Mouse (Mus musculus): Measurements from ENCODE around the gene Hip1. TPM values are rescaled to one million over a fixed set of nuclear protein-coding genes. Genes with fewer than 3 reads are reported as not detected.
A peak's percentile ranks its signal among the peaks of the same experiment; 100 is the strongest.

Hip1 gene
- polyA plus RNA-seq, 1 experiment: 14.5 TPM

GRCm38 (mm10) chr5:135405437-135405836 is 139.5 kb downstream of the Hip1 start:
- H3K4me1 ChIP-seq (ENCODE audit: control insufficient read depth, insufficient read depth, low read length): no peaks in the 10 kb centered on the region
- no peak overlapping the region for H3K4me3 ChIP-seq (replicated peaks; ENCODE audit: control insufficient read depth, low read depth, low read length)
- 79% methylated on average over 9 of the region's 9 CpGs for WGBS
- H3K27ac ChIP-seq (ENCODE audit: control insufficient read depth, insufficient read depth, low read depth, low read length, poor library complexity): no peak overlapping the region
- no peak for TF ChIP-seq POLR2A (IDR thresholded peaks at IDR 0.05; ENCODE audit: borderline replicate concordance, control insufficient read depth, low read depth, low read length)
- TF ChIP-seq CTCF (IDR thresholded peaks at IDR 0.05; ENCODE audit: control insufficient read depth, insufficient read depth, low read length): no peak

- Histone ChIP-seq H3K27ac (ENCODE audit: control insufficient read depth, insufficient read depth, low read depth, low read length, poor library complexity) (no peak overlapping the region), H3K4me3 (replicated peaks; ENCODE audit: control insufficient read depth, low read depth, low read length) (no peak overlapping the region), H3K4me1 (ENCODE audit: control insufficient read depth, insufficient read depth, low read length) (no peaks in the 10 kb centered on the region)
- TF ChIP-seq POLR2A (IDR thresholded peaks at IDR 0.05; ENCODE audit: borderline replicate concordance, control insufficient read depth, low read depth, low read length): no peak
- no peak for TF ChIP-seq CTCF (IDR thresholded peaks at IDR 0.05; ENCODE audit: control insufficient read depth, insufficient read depth, low read length)
- 56% methylated on average over 20 of the region's 20 CpGs for WGBS
Measured at GRCm38 (mm10) chr5:135404623-135405022, 140.3 kb downstream of the Hip1 start.

GRCm38 (mm10) chr5:135400244-135400643 is 144.7 kb downstream of the Hip1 start:
- TF ChIP-seq POLR2A (IDR thresholded peaks at IDR 0.05; ENCODE audit: borderline replicate concordance, control insufficient read depth, low read depth, low read length) (no peak), CTCF (IDR thresholded peaks at IDR 0.05; ENCODE audit: control insufficient read depth, insufficient read depth, low read length) (peak; percentile 96)
- Histone ChIP-seq H3K4me1 (ENCODE audit: control insufficient read depth, insufficient read depth, low read length) (no peaks in the 10 kb centered on the region; the same call in 1 of the 2 replicates), H3K27ac (ENCODE audit: control insufficient read depth, insufficient read depth, low read depth, low read length, poor library complexity) (no peak overlapping the region), H3K4me3 (replicated peaks; ENCODE audit: control insufficient read depth, low read depth, low read length) (no peak overlapping the region)
- 8% methylated on average over 2 of the region's 2 CpGs for WGBS

GRCm38 (mm10) chr5:135399382-135399781 is 145.5 kb downstream of the Hip1 start:
- 83% methylated on average over 6 of the region's 6 CpGs for WGBS
- no peak overlapping the region for H3K4me3 ChIP-seq (replicated peaks; ENCODE audit: control insufficient read depth, low read depth, low read length)
- H3K4me1 ChIP-seq (ENCODE audit: control insufficient read depth, insufficient read depth, low read length): no peaks in the 10 kb centered on the region; the same call in 1 of the 2 replicates
- H3K27ac ChIP-seq (ENCODE audit: control insufficient read depth, insufficient read depth, low read depth, low read length, poor library complexity): no peak overlapping the region
- TF ChIP-seq CTCF (IDR thresholded peaks at IDR 0.05; ENCODE audit: control insufficient read depth, insufficient read depth, low read length) (no peak), POLR2A (IDR thresholded peaks at IDR 0.05; ENCODE audit: borderline replicate concordance, control insufficient read depth, low read depth, low read length) (no peak)

- WGBS: 41% methylated on average over 5 of the region's 5 CpGs
- Histone ChIP-seq H3K27ac (ENCODE audit: control insufficient read depth, insufficient read depth, low read depth, low read length, poor library complexity) (no peak overlapping the region), H3K4me3 (replicated peaks; ENCODE audit: control insufficient read depth, low read depth, low read length) (no peak overlapping the region), H3K4me1 (ENCODE audit: control insufficient read depth, insufficient read depth, low read length) (no peaks in the 10 kb centered on the region; the same call in 1 of the 2 replicates)
- no peak for TF ChIP-seq POLR2A (IDR thresholded peaks at IDR 0.05; ENCODE audit: borderline replicate concordance, control insufficient read depth, low read depth, low read length)
- TF ChIP-seq CTCF (IDR thresholded peaks at IDR 0.05; ENCODE audit: control insufficient read depth, insufficient read depth, low read length): peak; percentile 47
Measured at GRCm38 (mm10) chr5:135395826-135396225, 149.1 kb downstream of the Hip1 start.

- TF ChIP-seq POLR2A (IDR thresholded peaks at IDR 0.05; ENCODE audit: borderline replicate concordance, control insufficient read depth, low read depth, low read length) (peak; percentile 55; the same call in 1 of the 2 replicates), CTCF (IDR thresholded peaks at IDR 0.05; ENCODE audit: control insufficient read depth, insufficient read depth, low read length) (no peak)
- Histone ChIP-seq H3K27ac (ENCODE audit: control insufficient read depth, insufficient read depth, low read depth, low read length, poor library complexity) (peak within 1 kb of the TSS; percentile 87), H3K4me3 (replicated peaks; ENCODE audit: control insufficient read depth, low read depth, low read length) (peak within 1 kb of the TSS; percentile 64), H3K4me1 (ENCODE audit: control insufficient read depth, insufficient read depth, low read length) (no peaks in the 10 kb centered on the region; the same call in 1 of the 2 replicates)
- under 1% methylated on average over 102 of the region's 110 CpGs for WGBS
Measured at GRCm38 (mm10) chr5:135394004-135394823, 150.7 kb downstream of the Hip1 start, which contains the start of gene Pom121. Gene Pom121 (minus strand): TSS chr5:135394546.

- Histone ChIP-seq H3K27ac (ENCODE audit: control insufficient read depth, insufficient read depth, low read depth, low read length, poor library complexity) (no peak overlapping the region), H3K4me3 (replicated peaks; ENCODE audit: control insufficient read depth, low read depth, low read length) (no peak overlapping the region), H3K4me1 (ENCODE audit: control insufficient read depth, insufficient read depth, low read length) (no peaks in the 10 kb centered on the region)
- TF ChIP-seq POLR2A (IDR thresholded peaks at IDR 0.05; ENCODE audit: borderline replicate concordance, control insufficient read depth, low read depth, low read length) (no peak), CTCF (IDR thresholded peaks at IDR 0.05; ENCODE audit: control insufficient read depth, insufficient read depth, low read length) (no peak)
- 83% methylated on average over 10 of the region's 10 CpGs for WGBS
Measured at GRCm38 (mm10) chr5:135383771-135384170, 161.1 kb downstream of the Hip1 start.

GRCm38 (mm10) chr5:135382746-135383145 is 162.2 kb downstream of the Hip1 start:
- TF ChIP-seq CTCF (IDR thresholded peaks at IDR 0.05; ENCODE audit: control insufficient read depth, insufficient read depth, low read length) (no peak), POLR2A (IDR thresholded peaks at IDR 0.05; ENCODE audit: borderline replicate concordance, control insufficient read depth, low read depth, low read length) (no peak)
- Histone ChIP-seq H3K27ac (ENCODE audit: control insufficient read depth, insufficient read depth, low read depth, low read length, poor library complexity) (no peak overlapping the region), H3K4me3 (replicated peaks; ENCODE audit: control insufficient read depth, low read depth, low read length) (no peak overlapping the region), H3K4me1 (ENCODE audit: control insufficient read depth, insufficient read depth, low read length) (no peaks in the 10 kb centered on the region)
- WGBS: 81% methylated on average over 7 of the region's 7 CpGs
